Mouse (Mus musculus) heart, embryonic 12.5 days (tissue): Measurements from ENCODE around the gene Actr6. TPM values are rescaled to one million over a fixed set of nuclear protein-coding genes. Genes with fewer than 3 reads are reported as not detected.

Experiments used
- ATAC-seq: fragments of 200-750 bp; cut with Nextera tagmentation; 2 replicates; pipeline ENCODE4 v1.8.0; 2017; ENCODE audit warnings: moderate TSS enrichment, moderate library complexity; ENCODE audit not compliant: insufficient number of reproducible peaks, low FRiP score
- H3K27ac ChIP-seq: fragments of 300-500 bp; sonication (generic); 2 replicates; pipeline ENCODE4 v1.5.1; 2016; ENCODE audit warnings: mild to moderate bottlenecking, moderate library complexity; ENCODE audit not compliant: poor library complexity, severe bottlenecking
- H3K27me3 ChIP-seq: fragments of 300-500 bp; sonication (generic); replicated peaks from 2 replicates; pipeline ENCODE4 v1.6.1; 2016; ENCODE audit warnings: mild to moderate bottlenecking, moderate library complexity
- H3K36me3 ChIP-seq: fragments of 300-500 bp; sonication (generic); 2 replicates; pipeline ENCODE4 v1.6.1; 2016; ENCODE audit warnings: mild to moderate bottlenecking, moderate library complexity
- H3K4me1 ChIP-seq: fragments of 300-500 bp; sonication (generic); replicated peaks from 2 replicates; pipeline ENCODE4 v1.6.1; 2016; ENCODE audit warnings: mild to moderate bottlenecking
- H3K4me2 ChIP-seq: fragments of 300-500 bp; sonication (generic); 2 replicates; pipeline ENCODE4 v1.6.1; 2016; ENCODE audit warnings: mild to moderate bottlenecking, moderate library complexity
- H3K4me3 ChIP-seq: fragments of 300-500 bp; sonication (generic); 2 replicates; pipeline ENCODE4 v1.5.1; 2016; ENCODE audit warnings: mild to moderate bottlenecking
- H3K9ac ChIP-seq: fragments of 300-500 bp; sonication (generic); 2 replicates; pipeline ENCODE4 v1.6.1; 2016; ENCODE audit warnings: mild to moderate bottlenecking, moderate library complexity
- H3K9me3 ChIP-seq: fragments of 300-500 bp; sonication (generic); replicated peaks from 2 replicates; pipeline ENCODE4 v1.6.1; 2016; ENCODE audit warnings: mild to moderate bottlenecking, moderate library complexity
- WGBS: fragments of 180-500 bp; shearing (Covaris S2); methylation state at CpG from one replicate; pipeline ENCODE4 v1.1.7; 2016; 5-methylcytosine and 5-hydroxymethylcytosine counted together
- polyA plus RNA-seq: library from polyadenylated mRNA; unstranded; fragments of >200 nt; fragmentation: Nextera tagmentation; extraction: Ambion mirVana; gene quantifications from 2 replicates; pipeline ENCODE4 v1.2.1, GENCODE M21; 2016

Actr6 gene
- polyA plus RNA-seq, 1 experiment from 2014 or later: 27.7 TPM

GRCm38 (mm10) chr10:89737887-89738286 is 5.8 kb upstream of the Actr6 start:
- no peaks in the 10 kb centered on the region for H3K27me3 ChIP-seq
- ATAC-seq: no peak
- H3K4me3 ChIP-seq: no peak overlapping the region
- WGBS: 79% methylated on average over 3 of the region's 3 CpGs
- no peak overlapping the region for H3K27ac ChIP-seq
- no peaks in the 10 kb centered on the region for H3K4me1 ChIP-seq
- no peak overlapping the region for H3K9ac ChIP-seq
- H3K36me3 ChIP-seq: no peaks in the 10 kb centered on the region
- H3K4me2 ChIP-seq: no peak overlapping the region
- H3K9me3 ChIP-seq: no peaks in the 10 kb centered on the region

- no peak overlapping the region for H3K27ac ChIP-seq
- no peak overlapping the region for H3K9ac ChIP-seq
- H3K4me2 ChIP-seq: no peak overlapping the region
- peaks cover 3% of the 10 kb centered on the region for H3K4me1 ChIP-seq
- H3K9me3 ChIP-seq: no peaks in the 10 kb centered on the region
- H3K4me3 ChIP-seq: no peak overlapping the region
- ATAC-seq: no peak
- no peaks in the 10 kb centered on the region for H3K27me3 ChIP-seq
- 41% methylated on average over 5 of the region's 5 CpGs for WGBS
- no peaks in the 10 kb centered on the region for H3K36me3 ChIP-seq
Observed at GRCm38 (mm10) chr10:89737092-89737491, 5.0 kb upstream of the Actr6 start.

DNA sequence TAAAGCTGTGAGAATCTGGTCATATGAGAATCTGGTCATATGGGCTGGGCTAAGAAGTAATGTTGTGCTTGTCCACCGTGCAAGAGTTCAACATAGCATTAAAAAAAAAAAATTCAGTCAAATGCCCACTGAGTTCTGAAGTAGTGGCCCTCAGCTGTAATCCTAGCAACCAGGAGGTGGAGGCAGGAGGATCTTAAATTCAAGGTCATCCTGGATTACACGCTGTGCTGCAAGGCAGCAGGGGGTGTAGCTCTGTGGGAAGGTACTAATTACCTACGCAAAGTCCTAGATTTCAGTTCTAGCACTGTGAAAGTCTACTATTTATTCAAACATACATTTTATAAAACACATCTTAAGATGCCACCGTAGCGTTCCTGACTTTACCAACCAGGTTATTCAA is 754 bp downstream of the Actr6 start:
- peak overlapping the region; percentile 78 for H3K4me2 ChIP-seq
- ATAC-seq: no peak
- H3K27ac ChIP-seq: no peak overlapping the region
- 16% methylated on average over 5 of the region's 5 CpGs for WGBS
- peak overlapping the region; percentile 63 for H3K9ac ChIP-seq
- peaks cover 15% of the 10 kb centered on the region for H3K4me1 ChIP-seq
- peaks cover 5% of the 10 kb centered on the region for H3K36me3 ChIP-seq
- H3K4me3 ChIP-seq: peak overlapping the region; percentile 63
- H3K27me3 ChIP-seq: no peaks in the 10 kb centered on the region
- no peaks in the 10 kb centered on the region for H3K9me3 ChIP-seq

DNA sequence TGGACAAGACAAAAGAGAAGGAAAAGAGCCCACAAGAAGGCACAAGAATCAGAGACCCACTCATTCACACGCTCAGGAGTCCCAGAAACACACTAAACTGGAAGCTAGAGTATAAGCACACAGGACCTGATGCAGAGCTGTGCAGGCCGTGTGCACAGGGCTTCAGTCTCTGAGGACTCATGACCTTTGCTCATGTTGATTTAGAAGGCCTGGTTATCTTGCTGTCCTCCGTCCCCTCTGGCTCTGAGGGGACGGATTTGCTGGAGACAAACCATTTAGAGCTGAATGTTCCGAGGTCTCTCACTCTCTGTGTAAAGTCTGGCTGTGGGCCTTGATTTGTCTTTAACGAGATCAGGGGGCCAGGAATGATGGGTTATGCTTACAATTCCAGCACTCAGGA is 1.7 kb downstream of the Actr6 start:
- no peak overlapping the region for H3K27ac ChIP-seq
- H3K36me3 ChIP-seq: peaks cover 13% of the 10 kb centered on the region
- peaks cover 15% of the 10 kb centered on the region for H3K4me1 ChIP-seq
- no peak overlapping the region for H3K4me2 ChIP-seq
- H3K9ac ChIP-seq: no peak overlapping the region
- H3K9me3 ChIP-seq: no peaks in the 10 kb centered on the region
- no peak overlapping the region for H3K4me3 ChIP-seq
- no peaks in the 10 kb centered on the region for H3K27me3 ChIP-seq
- ATAC-seq: no peak
- 78% methylated on average over 6 of the region's 6 CpGs for WGBS

DNA sequence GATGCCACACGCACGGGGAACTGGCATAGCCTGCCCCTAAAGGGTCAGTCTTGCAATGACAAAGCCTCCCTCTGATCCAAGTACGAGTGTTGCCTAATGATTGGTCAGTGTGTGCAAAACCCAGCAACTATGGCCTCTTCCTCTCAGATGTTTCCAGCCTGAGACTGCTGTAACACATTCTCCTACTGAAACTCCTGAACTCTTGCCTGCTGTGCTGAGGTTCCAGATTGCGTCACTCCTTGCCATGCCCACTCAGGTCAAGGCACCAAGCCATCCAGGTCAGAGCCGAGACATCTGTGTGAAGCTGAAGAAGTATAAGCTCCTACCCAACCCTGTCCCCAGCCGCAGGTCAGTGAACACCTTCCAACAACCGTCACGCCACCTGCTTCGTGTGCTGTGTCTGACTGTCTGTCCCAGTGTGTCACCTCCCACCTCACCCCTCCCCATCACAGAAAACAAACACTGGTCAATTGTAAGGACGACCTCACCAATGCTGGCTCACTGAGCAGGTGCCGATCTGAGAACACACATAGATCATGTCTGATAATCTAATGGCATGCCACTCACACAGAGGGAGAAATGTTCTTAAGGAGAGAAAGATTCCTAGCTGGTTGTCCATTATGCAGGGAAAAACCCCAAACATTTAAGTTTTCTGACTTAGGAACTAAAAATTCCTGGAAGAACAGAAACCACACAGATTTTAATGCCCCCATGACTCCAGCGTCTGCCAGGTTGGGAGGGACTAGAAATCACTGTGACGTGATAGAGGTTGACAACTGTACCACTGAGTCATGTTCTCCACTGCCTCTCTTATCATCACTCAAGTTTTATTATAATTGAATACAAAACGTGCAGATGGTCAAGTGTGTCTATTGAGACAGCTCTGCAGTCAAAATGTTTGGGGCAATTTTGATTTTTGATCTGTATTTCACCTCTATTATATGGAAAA is 9.6 kb downstream of the Actr6 start:
- Histone ChIP-seq H3K4me3 (no peak overlapping the region), H3K27ac (no peak overlapping the region), H3K9me3 (no peaks in the 10 kb centered on the region), H3K4me2 (no peak overlapping the region), H3K9ac (no peak overlapping the region), H3K36me3 (peaks cover 52% of the 10 kb centered on the region), H3K4me1 (no peaks in the 10 kb centered on the region), H3K27me3 (no peaks in the 10 kb centered on the region)
- 88% methylated on average over 14 of the region's 14 CpGs for WGBS
- ATAC-seq: no peak

- no peak for ATAC-seq
Observed at GRCm38 (mm10) chr10:89720796-89721195, 11.3 kb downstream of the Actr6 start.

GRCm38 (mm10) chr10:89720252-89720651 is 11.8 kb downstream of the Actr6 start:
- H3K27ac ChIP-seq: no peak overlapping the region
- H3K4me3 ChIP-seq: no peak overlapping the region
- H3K4me2 ChIP-seq: no peak overlapping the region
- no peaks in the 10 kb centered on the region for H3K9me3 ChIP-seq
- no peaks in the 10 kb centered on the region for H3K4me1 ChIP-seq
- H3K36me3 ChIP-seq: peaks cover 48% of the 10 kb centered on the region
- no peak for ATAC-seq
- H3K9ac ChIP-seq: no peak overlapping the region
- no peaks in the 10 kb centered on the region for H3K27me3 ChIP-seq

More at GRCm38 (mm10) chr10:89720796-89721195, 11.3 kb downstream of the Actr6 start:
- H3K27ac ChIP-seq: no peak overlapping the region
- H3K4me3 ChIP-seq: no peak overlapping the region
- H3K9ac ChIP-seq: no peak overlapping the region
- WGBS: 77% methylated on average over 3 of the region's 3 CpGs
- no peaks in the 10 kb centered on the region for H3K9me3 ChIP-seq
- H3K27me3 ChIP-seq: no peaks in the 10 kb centered on the region
- H3K4me1 ChIP-seq: no peaks in the 10 kb centered on the region
- no peak overlapping the region for H3K4me2 ChIP-seq
- peaks cover 48% of the 10 kb centered on the region for H3K36me3 ChIP-seq

DNA sequence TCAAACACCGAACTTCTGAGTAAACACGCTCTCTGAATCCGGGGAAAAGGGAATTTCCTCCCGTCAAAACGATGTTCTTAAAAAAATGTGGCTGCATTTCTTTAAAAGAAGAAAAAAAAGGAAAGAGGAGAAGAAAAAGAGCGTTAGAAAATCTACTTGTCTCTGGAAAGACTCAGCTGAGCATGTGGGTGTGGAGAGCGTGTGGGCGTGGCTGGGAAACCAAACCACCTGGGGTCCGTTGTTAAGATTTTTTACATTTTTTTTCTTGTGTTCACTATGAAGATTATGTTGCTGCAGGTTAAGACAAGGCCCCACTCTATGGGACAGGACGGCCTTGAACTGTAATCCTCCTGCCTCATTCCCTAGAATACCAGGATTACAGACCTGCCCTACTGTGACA is 17.2 kb downstream of the Actr6 start:
- H3K9me3 ChIP-seq: peaks cover 5% of the 10 kb centered on the region; the same call in 1 of the 2 replicates
- no peak overlapping the region for H3K4me2 ChIP-seq
- H3K36me3 ChIP-seq: peaks cover 56% of the 10 kb centered on the region
- no peak for ATAC-seq
- H3K4me3 ChIP-seq: no peak overlapping the region
- H3K9ac ChIP-seq: no peak overlapping the region
- WGBS: 88% methylated on average over 10 of the region's 10 CpGs
- H3K27ac ChIP-seq: no peak overlapping the region
- H3K27me3 ChIP-seq: no peaks in the 10 kb centered on the region
- H3K4me1 ChIP-seq: no peaks in the 10 kb centered on the region

DNA sequence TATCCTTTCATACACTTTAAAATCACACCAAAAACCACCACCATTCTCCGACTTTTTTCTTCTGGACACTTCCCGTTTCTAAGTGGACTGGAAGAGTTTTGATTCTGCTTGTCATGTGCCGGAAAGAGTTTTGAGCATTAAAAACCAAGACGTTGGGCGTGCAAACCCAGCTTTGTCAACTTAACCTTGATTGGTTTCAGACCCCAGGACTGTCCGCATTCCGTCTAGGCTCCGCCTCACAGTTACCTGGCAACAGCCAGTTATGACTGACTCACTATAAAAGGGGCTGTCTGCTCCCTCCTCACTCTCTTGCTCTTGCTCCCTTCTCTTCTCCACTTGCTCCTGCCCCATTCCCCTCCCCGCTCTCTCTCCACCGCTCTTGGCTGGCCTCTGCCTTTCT is 23.4 kb downstream of the Actr6 start:
- Histone ChIP-seq H3K4me1 (no peaks in the 10 kb centered on the region), H3K36me3 (peaks cover 24% of the 10 kb centered on the region), H3K9ac (no peak overlapping the region), H3K27ac (no peak overlapping the region), H3K4me3 (peak overlapping the region; percentile 23), H3K9me3 (peaks cover 5% of the 10 kb centered on the region; the same call in 1 of the 2 replicates), H3K27me3 (no peaks in the 10 kb centered on the region), H3K4me2 (peak overlapping the region; percentile 58)
- WGBS: 29% methylated on average over 10 of the region's 10 CpGs
- no peak for ATAC-seq

DNA sequence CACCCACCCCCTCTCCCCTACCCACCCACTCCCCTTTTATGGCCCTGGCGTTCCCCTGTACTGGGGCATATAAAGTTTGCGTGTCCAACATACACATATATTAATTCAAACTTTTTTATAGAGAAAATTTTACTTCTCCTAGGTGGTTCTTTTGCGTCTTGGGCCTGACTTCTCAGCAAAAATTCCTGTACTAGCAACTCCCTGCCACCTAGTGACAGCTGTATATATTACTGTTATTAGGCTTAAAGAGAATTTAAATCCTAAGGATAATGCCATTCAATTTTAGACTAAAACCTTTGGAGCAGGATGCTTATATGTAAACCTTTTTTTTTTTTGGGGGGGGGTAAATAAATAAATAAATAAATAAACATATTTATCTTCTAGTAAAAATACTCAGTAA is 24.7 kb downstream of the Actr6 start:
- H3K27ac ChIP-seq: no peak overlapping the region
- peaks cover 5% of the 10 kb centered on the region; the same call in 1 of the 2 replicates for H3K9me3 ChIP-seq
- WGBS: 74% methylated on average over 3 of the region's 3 CpGs
- H3K4me2 ChIP-seq: no peak overlapping the region
- H3K9ac ChIP-seq: no peak overlapping the region
- H3K4me1 ChIP-seq: no peaks in the 10 kb centered on the region
- ATAC-seq: no peak
- peaks cover 14% of the 10 kb centered on the region for H3K36me3 ChIP-seq
- no peaks in the 10 kb centered on the region for H3K27me3 ChIP-seq
- H3K4me3 ChIP-seq: no peak overlapping the region

- Histone ChIP-seq H3K9ac (no peak overlapping the region), H3K36me3 (no peaks in the 10 kb centered on the region), H3K9me3 (no peaks in the 10 kb centered on the region), H3K4me3 (no peak overlapping the region), H3K27me3 (no peaks in the 10 kb centered on the region), H3K4me2 (no peak overlapping the region), H3K4me1 (no peaks in the 10 kb centered on the region), H3K27ac (no peak overlapping the region)
- WGBS: 45% methylated on average over 5 of the region's 5 CpGs
- ATAC-seq: no peak
Observed at GRCm38 (mm10) chr10:89703042-89703441, 29.1 kb downstream of the Actr6 start.
